Mouse (Mus musculus): ENCODE measurements around the gene Cacng6.
"Not testable (repeated sequence)": the region's sequence is repeated elsewhere in the genome, so short reads cannot be mapped to it uniquely, and the experiment has no call there.

Cacng6 gene

GRCm38 (mm10) chr7:3423895-3424294 lies at the start of gene Cacng6:
Gene Cacng6 (plus strand): TSS chr7:3424195.
- DNase-seq (ENCODE audit: low spot score) = no peak

- peak; percentile 49 for DNase-seq (ENCODE audit: low spot score)
Observed at GRCm38 (mm10) chr7:3376831-3377230, 47.2 kb upstream of the Cacng6 start.

GRCm38 (mm10) chr7:3382123-3382522 lies 41.9 kb upstream of the Cacng6 start:
- no peak for DNase-seq (ENCODE audit: low spot score)

GRCm38 (mm10) chr7:3384807-3385319 lies 39.1 kb upstream of the Cacng6 start:
- DNase-seq (ENCODE audit: low spot score) = no peak

- DNase-seq (ENCODE audit: low spot score) = no peak
Observed at GRCm38 (mm10) chr7:3386036-3386730, 37.8 kb upstream of the Cacng6 start.

- no peak for DNase-seq (ENCODE audit: low spot score)
Observed at GRCm38 (mm10) chr7:3387761-3388160, 36.2 kb upstream of the Cacng6 start.

- no peak for DNase-seq (ENCODE audit: low spot score)
Observed at GRCm38 (mm10) chr7:3388885-3389284, 35.1 kb upstream of the Cacng6 start.

- peak; percentile 42 for DNase-seq (ENCODE audit: low spot score)
Observed at GRCm38 (mm10) chr7:3389444-3390412, 34.3 kb upstream of the Cacng6 start.

- no peak for DNase-seq (ENCODE audit: low spot score)
Observed at GRCm38 (mm10) chr7:3390413-3391080, 33.4 kb upstream of the Cacng6 start, which contains the start of gene Cacng8. Gene Cacng8 (plus strand): TSS chr7:3390683.

GRCm38 (mm10) chr7:3391081-3391451 lies 32.9 kb upstream of the Cacng6 start:
- DNase-seq (ENCODE audit: low spot score) = no peak

- DNase-seq (ENCODE audit: low spot score) = no peak
Observed at GRCm38 (mm10) chr7:3391809-3392208, 32.2 kb upstream of the Cacng6 start.

GRCm38 (mm10) chr7:3397355-3397754 lies 26.6 kb upstream of the Cacng6 start:
- DNase-seq (ENCODE audit: low spot score) = no peak

GRCm38 (mm10) chr7:3397797-3398196 lies 26.2 kb upstream of the Cacng6 start:
- DNase-seq (ENCODE audit: low spot score) = no peak

GRCm38 (mm10) chr7:3398363-3398762 lies 25.6 kb upstream of the Cacng6 start:
- DNase-seq (ENCODE audit: low spot score) = not testable (repeated sequence)

- no peak for DNase-seq (ENCODE audit: low spot score)
Observed at GRCm38 (mm10) chr7:3399937-3400336, 24.1 kb upstream of the Cacng6 start.

- no peak for DNase-seq (ENCODE audit: low spot score)
Observed at GRCm38 (mm10) chr7:3409729-3410520, 14.1 kb upstream of the Cacng6 start.

GRCm38 (mm10) chr7:3411160-3411941 lies 12.6 kb upstream of the Cacng6 start:
- DNase-seq (ENCODE audit: low spot score) = peak; percentile 76

GRCm38 (mm10) chr7:3412036-3412435 lies 12.0 kb upstream of the Cacng6 start:
- DNase-seq (ENCODE audit: low spot score) = no peak

- peak; percentile 41 for DNase-seq (ENCODE audit: low spot score)
Observed at GRCm38 (mm10) chr7:3414888-3415287, 9.1 kb upstream of the Cacng6 start.

- peak; percentile 69 for DNase-seq (ENCODE audit: low spot score)
Observed at GRCm38 (mm10) chr7:3415378-3415777, 8.6 kb upstream of the Cacng6 start.

GRCm38 (mm10) chr7:3419941-3420340 lies 4.1 kb upstream of the Cacng6 start:
- no peak for DNase-seq (ENCODE audit: low spot score)

Measured in testis, postnatal 14 days (tissue).